Mouse (Mus musculus) gastrocnemius, postnatal 10 days (tissue): Measurements from ENCODE around the gene Cep97. TPM values are rescaled to one million over a fixed set of nuclear protein-coding genes. Genes with fewer than 3 reads are reported as not detected.
A peak's percentile ranks its signal among the peaks of the same experiment; 100 is the strongest.
"Not testable (repeated sequence)": the region's sequence is repeated elsewhere in the genome, so short reads cannot be mapped to it uniquely, and the experiment has no call there.

ENCODE experiments used
- DNase-seq: peaks from one replicate; pipeline ENCODE4 v3.0.0; 2021; ENCODE audit warnings: mixed read lengths
- long read RNA-seq, 2 experiments: library from polyadenylated mRNA; stranded (forward); transcript quantifications; one replicate each; pipeline ENCODE4 v2.0.0; 2021
- total RNA-seq, 2 experiments: library from RNA; stranded (reverse); gene quantifications; 2 replicates each; pipeline ENCODE4 v1.2.3; 2021

The Cep97 gene
- total RNA-seq, result 1 to 10 TPM; 3.2 to 5.5 TPM
- long read RNA-seq, experiment 1, full-length matches to known transcripts, result 2 of 4 reads
- long read RNA-seq, experiment 1, partial matches to known transcripts, result 1 of 4 reads
- long read RNA-seq, experiment 1, other reads (novel, unspliced or antisense), result 1 of 4 reads
- long read RNA-seq, experiment 2, full-length matches to known transcripts, result 1 of 2 reads
- long read RNA-seq, experiment 2, partial matches to known transcripts, result 0 of 2 reads
- long read RNA-seq, experiment 2, other reads (novel, unspliced or antisense), result 1 of 2 reads

- DNase-seq, result peak; percentile 77
These were observed at the start of gene Cep97 for GRCm38 (mm10) chr16:55934453-55935037. TSS of gene Cep97 (minus strand) at chr16:55934855.

GRCm38 (mm10) chr16:55974903-55975285, 40.2 kb upstream of the Cep97 start:
- DNase-seq, result no peak

GRCm38 (mm10) chr16:55974256-55974902, 39.7 kb upstream of the Cep97 start:
- peak; percentile 93 for DNase-seq

GRCm38 (mm10) chr16:55973431-55974255, 39.0 kb upstream of the Cep97 start, which contains the start of gene Zbtb11:
TSS of gene Zbtb11 (plus strand) at chr16:55973883.
- DNase-seq, result peak; percentile 100

GRCm38 (mm10) chr16:55972626-55973201, 38.1 kb upstream of the Cep97 start:
- DNase-seq, result no peak

DNA sequence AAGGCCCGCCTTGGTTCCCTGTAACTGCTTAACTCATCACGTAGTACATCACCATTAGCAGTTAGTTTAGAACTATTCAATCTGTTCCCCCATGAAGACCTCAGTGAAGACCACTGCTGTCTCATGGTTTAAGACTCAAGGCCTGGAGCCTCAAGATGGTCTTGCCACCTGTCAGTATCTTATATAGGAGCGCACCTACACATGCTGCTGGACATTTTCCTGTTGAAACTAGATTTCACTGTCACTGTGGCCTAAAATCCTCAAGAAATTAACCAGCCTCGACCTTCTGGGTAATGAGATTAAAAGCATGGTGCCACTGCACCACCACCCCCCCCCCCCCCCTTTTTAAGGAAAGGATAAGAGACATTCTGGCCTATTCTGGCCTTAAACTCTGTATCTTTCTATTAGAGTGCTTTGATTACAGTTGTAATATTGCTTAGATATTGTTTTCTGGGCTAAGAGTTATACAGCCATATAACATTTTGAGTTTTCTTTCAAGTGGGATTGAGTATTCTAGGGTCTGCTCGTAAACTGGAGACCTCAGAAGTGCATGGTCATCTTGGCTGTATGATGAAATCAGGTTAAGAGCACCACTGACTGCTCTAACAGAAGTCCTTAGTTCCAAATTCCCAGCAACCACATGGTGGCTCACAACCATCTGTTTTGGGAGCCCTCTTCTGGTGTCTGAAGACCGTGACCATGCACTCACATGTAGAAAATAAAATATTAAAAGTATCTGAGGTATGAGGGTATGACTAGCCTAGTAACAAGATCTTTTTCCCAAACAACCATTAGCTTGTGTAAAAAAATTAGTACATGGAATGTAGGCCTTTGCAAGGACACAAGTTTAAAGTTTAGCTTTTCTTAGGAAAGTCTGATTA, 37.3 kb upstream of the Cep97 start:
- DNase-seq, result no peak

DNA sequence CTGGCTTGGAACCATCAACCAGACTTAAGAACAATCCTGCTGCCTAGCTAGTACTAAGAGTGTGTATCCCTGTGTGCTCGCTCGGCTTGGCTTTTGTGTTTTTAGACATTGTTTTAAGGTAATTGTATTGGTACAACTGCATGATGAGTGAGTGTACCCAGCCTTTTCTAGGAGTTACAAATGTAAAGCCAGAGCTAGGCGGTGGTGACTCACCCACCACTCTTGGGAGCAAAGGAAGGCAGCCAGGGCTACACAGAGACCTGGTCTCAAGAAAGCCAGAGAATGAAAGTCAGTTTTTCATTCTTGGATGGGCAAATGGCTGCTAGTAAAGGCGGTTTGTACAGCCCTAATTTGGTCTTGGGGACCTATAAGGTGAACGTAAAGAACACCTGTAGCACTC, 35.8 kb upstream of the Cep97 start:
- no peak for DNase-seq

- peak; percentile 29 for DNase-seq
These were observed 34.5 kb upstream of the Cep97 start for GRCm38 (mm10) chr16:55969147-55969546.

DNA sequence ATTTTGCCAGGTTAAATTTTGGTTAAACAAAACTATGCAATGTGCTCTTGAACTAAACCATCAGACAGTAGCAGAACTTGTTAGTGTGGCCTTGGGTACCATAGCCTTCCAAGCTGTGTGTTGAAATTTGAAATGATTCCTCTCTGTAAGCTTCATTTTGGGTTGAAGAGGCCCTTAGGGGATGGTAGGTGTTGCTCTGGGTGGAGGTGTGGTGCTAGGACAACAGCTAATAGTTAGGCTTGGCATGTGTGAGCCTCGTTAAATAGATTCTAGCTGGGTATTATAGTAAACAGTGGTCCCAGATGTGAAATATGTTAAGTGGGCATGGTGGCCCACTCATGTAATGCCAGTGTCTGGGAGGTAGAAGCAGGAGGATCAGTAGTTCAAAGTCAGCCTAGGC, 32.6 kb upstream of the Cep97 start:
- no peak for DNase-seq

GRCm38 (mm10) chr16:55966212-55966871, 31.7 kb upstream of the Cep97 start, which contains the start of gene Rpl24:
TSS of gene Rpl24 (plus strand) at chr16:55966275.
- peak; percentile 94 for DNase-seq

DNA sequence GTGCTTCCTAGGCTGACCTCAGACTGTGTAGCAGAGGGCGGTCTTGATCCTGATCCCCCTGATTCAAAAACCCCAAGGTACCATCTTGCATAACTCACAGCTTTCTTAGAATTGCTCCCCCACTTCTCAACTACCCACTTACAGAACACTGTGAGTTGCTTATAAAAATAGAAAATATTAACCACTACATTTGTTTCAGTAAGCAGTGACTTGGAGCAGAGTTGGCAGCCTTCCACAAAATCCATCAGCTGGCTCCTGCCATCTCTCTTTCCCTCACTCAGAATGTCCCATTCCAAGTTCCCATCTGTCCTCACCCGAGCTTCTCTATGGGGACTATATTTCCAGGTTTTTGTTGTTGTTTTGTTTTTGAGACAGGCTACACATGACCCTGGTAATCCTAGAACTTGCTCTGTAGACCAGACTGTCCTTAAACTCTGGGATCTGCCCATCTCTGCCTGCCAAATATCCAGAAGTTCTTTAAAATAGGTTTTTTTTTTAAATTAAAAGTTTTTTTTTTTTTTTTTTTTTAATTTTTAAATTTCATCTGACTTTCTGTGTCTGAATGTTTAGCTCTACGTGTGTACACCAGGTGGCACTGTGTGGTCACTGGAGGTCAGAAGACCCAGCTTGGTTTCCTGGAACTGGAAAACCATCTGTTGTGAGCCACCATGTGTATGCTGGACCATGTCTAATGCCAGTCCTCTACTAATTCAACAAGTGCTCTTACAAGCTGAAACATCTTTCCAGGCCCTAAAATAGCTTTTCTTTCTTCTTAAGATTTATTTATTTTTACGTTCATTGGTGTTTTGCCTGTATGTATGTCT, 29.7 kb upstream of the Cep97 start:
- no peak for DNase-seq

- DNase-seq, result not testable (repeated sequence)
These were observed 28.4 kb upstream of the Cep97 start for GRCm38 (mm10) chr16:55963068-55963467.

DNA sequence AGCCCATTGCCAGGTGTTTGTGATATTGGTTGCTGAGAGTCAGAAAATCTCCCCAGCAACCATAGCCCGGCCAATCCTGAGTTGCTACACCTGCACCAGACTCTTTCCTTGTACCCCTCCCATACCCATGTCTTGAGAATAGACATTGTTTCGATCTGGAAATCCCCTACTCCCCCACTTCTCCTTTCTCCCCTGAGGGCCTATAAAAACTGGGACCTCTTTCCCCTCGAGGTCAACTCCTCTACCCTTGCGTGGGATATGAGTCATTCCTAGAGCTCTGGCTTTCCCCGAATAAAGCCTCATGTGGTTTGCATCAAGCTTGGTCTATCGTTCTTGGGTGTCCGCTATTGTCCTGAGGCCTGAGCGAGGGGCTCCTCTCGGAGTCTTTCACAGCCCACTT, 19.5 kb upstream of the Cep97 start:
- DNase-seq, result not testable (repeated sequence)

- DNase-seq, result no peak
These were observed 18.1 kb upstream of the Cep97 start for GRCm38 (mm10) chr16:55952771-55953170.

DNA sequence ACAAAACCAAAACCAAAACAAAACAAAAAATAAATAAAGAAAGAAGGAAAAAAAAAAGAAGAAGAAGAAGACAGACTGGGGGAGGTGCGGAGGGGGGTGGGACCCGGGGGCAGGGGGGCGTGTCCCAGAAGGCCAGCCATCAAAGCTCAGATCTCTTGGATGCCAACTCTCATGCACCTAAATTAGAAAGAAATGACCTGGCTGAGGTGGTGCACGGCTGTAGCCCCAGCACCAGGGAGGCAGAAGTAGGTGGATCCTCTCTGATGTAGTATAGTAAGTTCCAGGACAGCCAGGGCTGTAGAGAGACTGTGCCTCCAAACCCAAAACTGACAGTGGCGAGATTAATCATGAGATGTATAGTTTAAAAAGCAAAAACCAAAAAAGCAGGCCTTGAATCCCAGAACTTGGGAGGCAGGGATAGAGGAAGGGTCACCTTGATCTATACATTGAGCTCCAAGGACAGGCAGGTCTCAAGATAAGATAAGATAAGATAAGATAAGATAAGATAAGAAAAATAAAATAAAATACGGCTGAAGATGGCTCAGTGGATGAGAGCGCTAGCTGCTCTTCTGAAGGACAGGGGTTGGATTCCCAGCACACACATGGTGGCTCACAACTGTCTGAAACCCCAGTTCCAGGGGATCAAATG, 17.1 kb upstream of the Cep97 start:
- no peak for DNase-seq

- peak; percentile 70 for DNase-seq
These were observed 16.5 kb upstream of the Cep97 start for GRCm38 (mm10) chr16:55950946-55951678.

GRCm38 (mm10) chr16:55950462-55950861, 15.8 kb upstream of the Cep97 start:
- DNase-seq, result no peak

DNA sequence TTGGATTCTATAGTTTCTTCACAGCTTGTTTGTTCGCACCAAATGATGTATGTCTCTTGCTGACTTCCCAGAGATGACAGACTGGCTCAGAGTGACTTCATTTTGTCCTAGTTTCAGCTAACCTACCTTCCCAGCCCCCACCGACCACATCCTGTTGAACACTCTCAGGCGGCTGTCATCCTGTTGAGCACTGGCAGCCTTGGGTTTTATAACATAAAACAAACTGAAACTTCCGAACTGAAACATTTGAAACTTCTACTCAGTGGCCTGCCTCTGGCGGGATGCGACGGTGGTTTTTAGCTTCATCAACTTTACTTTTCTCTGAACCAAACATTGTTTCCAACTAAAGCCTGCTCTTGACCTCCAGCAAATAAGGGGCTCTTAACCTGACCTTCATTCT, 14.3 kb upstream of the Cep97 start:
- no peak for DNase-seq
